Mouse (Mus musculus): ENCODE measurements at regions not wholly inside any gene's neighbourhood (a gene's known extent, or its start where the extent isn't known, plus 50 kb on each side); places are given as distances from the start of the nearest gene placed in this dataset.

DNA sequence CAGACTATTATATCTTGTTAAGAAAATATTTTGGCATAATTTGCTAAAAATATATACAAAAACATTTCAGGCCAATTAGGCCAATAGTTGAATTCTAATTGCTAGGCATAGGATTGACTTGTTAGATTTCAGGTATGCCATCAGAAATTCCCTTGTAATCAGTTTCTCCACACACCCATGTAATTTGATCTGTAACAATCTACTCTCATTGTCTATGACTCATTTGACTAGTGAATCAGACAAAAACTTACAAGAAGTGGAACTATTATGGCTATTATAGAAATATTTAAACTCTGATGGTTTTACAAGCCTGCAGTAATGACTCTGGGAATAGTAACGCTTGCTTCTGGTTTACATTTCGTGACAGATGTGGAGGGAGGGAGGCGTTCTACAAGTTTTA lies 338.9 kb upstream of the Ptbp2 start:
- DNase-seq (ENCODE audit: extremely low read depth, low read depth, low spot score): no peak
- no peaks in the 10 kb centered on the region for H3K79me2 ChIP-seq (ENCODE audit: control insufficient read depth, insufficient read depth, low read length)
- H3K36me3 ChIP-seq (ENCODE audit: control insufficient read depth, insufficient read depth, low read length): no peaks in the 10 kb centered on the region
- H3K4me3 ChIP-seq (ENCODE audit: insufficient read depth, low read depth, low read length): no peak overlapping the region
- 92% methylated on average over 3 of the region's 3 CpGs for WGBS
- no peak overlapping the region for H3K27ac ChIP-seq (replicated peaks; ENCODE audit: insufficient read depth, low read depth, low read length)
- no peaks in the 10 kb centered on the region for H3K4me1 ChIP-seq (ENCODE audit: control insufficient read depth, insufficient read depth, low read length)
- no peak for TF ChIP-seq CTCF (IDR thresholded peaks at IDR 0.05; ENCODE audit: low read depth, low read length)
- no peak for TF ChIP-seq POLR2A (IDR thresholded peaks at IDR 0.05; ENCODE audit: extremely low read depth, insufficient read depth, low read length)
- H3K9ac ChIP-seq (ENCODE audit: low read depth, low read length): no peak overlapping the region
- no peaks in the 10 kb centered on the region for H3K27me3 ChIP-seq (ENCODE audit: control insufficient read depth, insufficient read depth, low read length)

DNA sequence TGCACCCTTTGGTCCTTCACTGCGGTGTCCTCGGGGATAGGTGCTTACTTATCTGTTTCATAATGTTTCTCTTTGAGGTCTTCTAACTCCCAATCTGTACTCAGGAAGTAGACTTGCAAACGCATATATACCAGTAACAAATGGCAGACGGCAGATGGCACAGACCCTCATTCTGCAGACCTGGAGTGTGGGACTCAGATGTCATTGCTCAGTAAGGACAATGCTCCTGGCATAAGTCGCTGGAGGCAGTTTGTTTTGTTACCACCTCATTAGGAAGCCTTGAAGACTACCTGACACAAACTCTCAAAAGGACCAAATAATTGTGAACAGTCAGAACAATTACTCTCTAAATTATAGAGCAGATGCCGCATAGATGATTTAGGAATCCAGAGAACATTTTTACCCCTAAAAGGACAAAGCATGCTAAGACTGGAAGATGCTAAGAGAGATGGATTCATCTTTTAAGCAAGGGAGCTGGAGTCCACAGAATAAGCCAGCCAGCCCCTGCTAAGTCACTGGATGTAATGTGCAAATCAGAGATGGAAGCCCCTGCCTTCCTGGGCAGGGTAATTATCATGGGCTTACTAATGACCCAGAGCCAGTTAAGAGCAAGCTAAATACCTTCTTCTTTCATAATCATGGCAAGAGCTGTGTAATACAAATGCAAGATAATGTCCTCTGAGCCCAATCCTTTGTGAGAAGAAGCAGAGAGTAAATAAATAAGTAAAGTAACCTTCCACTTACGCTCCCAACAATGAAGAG lies 299.1 kb upstream of the Ptbp2 start:
- Histone ChIP-seq H3K4me3 (ENCODE audit: insufficient read depth, low read depth, low read length) (no peak overlapping the region), H3K27me3 (ENCODE audit: control insufficient read depth, insufficient read depth, low read length) (no peaks in the 10 kb centered on the region), H3K27ac (replicated peaks; ENCODE audit: insufficient read depth, low read depth, low read length) (no peak overlapping the region), H3K79me2 (ENCODE audit: control insufficient read depth, insufficient read depth, low read length) (no peaks in the 10 kb centered on the region), H3K9ac (ENCODE audit: low read depth, low read length) (no peak overlapping the region), H3K4me1 (ENCODE audit: control insufficient read depth, insufficient read depth, low read length) (no peaks in the 10 kb centered on the region), H3K36me3 (ENCODE audit: control insufficient read depth, insufficient read depth, low read length) (no peaks in the 10 kb centered on the region)
- TF ChIP-seq POLR2A (IDR thresholded peaks at IDR 0.05; ENCODE audit: extremely low read depth, insufficient read depth, low read length): no peak
- TF ChIP-seq CTCF (IDR thresholded peaks at IDR 0.05; ENCODE audit: low read depth, low read length): no peak
- WGBS: 84% methylated on average over 7 of the region's 7 CpGs
- no peak for DNase-seq (ENCODE audit: extremely low read depth, low read depth, low spot score)

DNA sequence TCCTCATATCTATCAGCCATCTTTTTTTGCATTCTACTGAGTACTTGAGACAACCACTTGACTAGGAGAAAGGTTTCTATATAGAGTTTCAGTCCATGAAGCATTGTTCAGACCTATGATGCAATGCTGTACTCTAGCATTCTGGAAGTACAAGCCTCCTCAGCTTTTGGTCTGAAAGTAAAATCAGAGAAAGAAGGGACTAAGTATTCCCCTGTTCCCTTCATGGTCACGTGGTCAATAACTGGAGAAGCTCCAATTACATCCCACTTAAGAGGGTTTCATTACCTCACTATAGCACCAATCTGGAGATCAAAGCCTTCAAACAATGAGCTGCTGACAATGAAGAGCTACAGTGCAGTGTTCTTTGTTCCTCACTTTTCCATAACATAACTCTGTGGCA lies 289.3 kb upstream of the Ptbp2 start:
- 33% methylated on average over 1 of the region's 1 CpGs for WGBS
- DNase-seq (ENCODE audit: extremely low read depth, low read depth, low spot score): no peak
- no peaks in the 10 kb centered on the region for H3K36me3 ChIP-seq (ENCODE audit: control insufficient read depth, insufficient read depth, low read length)
- H3K79me2 ChIP-seq (ENCODE audit: control insufficient read depth, insufficient read depth, low read length): no peaks in the 10 kb centered on the region
- H3K27ac ChIP-seq (replicated peaks; ENCODE audit: insufficient read depth, low read depth, low read length): no peak overlapping the region
- TF ChIP-seq CTCF (IDR thresholded peaks at IDR 0.05; ENCODE audit: low read depth, low read length): no peak
- no peak for TF ChIP-seq POLR2A (IDR thresholded peaks at IDR 0.05; ENCODE audit: extremely low read depth, insufficient read depth, low read length)
- H3K9ac ChIP-seq (ENCODE audit: low read depth, low read length): no peak overlapping the region
- no peaks in the 10 kb centered on the region for H3K27me3 ChIP-seq (ENCODE audit: control insufficient read depth, insufficient read depth, low read length)
- H3K4me3 ChIP-seq (ENCODE audit: insufficient read depth, low read depth, low read length): no peak overlapping the region
- no peaks in the 10 kb centered on the region for H3K4me1 ChIP-seq (ENCODE audit: control insufficient read depth, insufficient read depth, low read length)

DNA sequence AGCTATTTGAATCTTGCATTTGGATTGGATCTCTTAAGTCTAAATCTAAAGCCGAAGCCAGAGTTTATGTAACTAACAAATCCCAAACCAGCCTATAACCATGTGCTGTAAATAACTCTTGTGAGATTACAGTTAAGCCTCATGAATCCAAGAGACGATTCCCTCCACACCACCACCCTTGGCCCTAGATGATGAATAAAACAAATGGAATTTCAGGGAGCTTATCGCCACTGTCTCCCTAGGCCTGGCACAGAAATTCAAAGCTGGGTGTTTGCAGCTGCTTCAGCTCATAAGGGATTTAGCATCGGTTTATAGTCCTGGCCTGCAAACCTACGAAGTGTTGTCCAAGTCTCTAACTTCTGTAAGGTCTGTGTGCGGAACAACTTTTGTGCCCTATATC lies 281.4 kb upstream of the Ptbp2 start:
- WGBS: 91% methylated on average over 6 of the region's 6 CpGs
- TF ChIP-seq POLR2A (IDR thresholded peaks at IDR 0.05; ENCODE audit: extremely low read depth, insufficient read depth, low read length) (no peak), CTCF (IDR thresholded peaks at IDR 0.05; ENCODE audit: low read depth, low read length) (no peak)

DNA sequence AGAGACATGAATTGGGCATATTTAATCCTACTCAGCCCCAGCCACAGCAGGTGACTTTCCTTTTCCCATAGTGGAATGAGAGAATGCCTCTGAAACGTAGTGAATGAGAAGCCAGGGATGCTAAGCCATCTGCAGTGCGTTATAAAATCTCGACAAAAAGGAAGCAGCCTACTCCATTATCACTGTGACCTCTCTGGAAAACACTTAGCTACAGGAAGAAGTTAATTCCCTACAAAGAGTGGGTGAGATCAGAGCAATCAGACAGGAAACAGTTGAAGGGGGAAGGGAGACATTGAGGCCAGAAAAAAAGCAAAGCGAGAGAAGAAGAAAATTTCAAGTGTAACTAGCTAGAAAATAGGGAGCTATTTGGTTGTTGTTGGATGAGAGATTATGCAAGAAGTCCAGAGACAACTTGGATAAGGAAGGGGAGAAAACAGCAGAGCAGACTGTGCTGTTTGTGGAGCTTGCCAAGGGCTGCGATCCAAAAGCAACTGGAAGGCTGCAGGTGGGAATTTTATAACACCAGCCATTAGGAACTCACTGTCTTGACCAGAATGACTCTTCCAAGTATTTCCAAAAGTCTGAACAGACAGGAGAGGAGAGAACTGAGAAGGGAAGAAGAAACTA lies 280.7 kb upstream of the Ptbp2 start:
- H3K79me2 ChIP-seq (ENCODE audit: control insufficient read depth, insufficient read depth, low read length): no peaks in the 10 kb centered on the region
- DNase-seq (ENCODE audit: extremely low read depth, low read depth, low spot score): no peak
- TF ChIP-seq CTCF (IDR thresholded peaks at IDR 0.05; ENCODE audit: low read depth, low read length) (no peak), POLR2A (IDR thresholded peaks at IDR 0.05; ENCODE audit: extremely low read depth, insufficient read depth, low read length) (no peak)
- no peaks in the 10 kb centered on the region for H3K36me3 ChIP-seq (ENCODE audit: control insufficient read depth, insufficient read depth, low read length)
- H3K27me3 ChIP-seq (ENCODE audit: control insufficient read depth, insufficient read depth, low read length): no peaks in the 10 kb centered on the region
- no peak overlapping the region for H3K4me3 ChIP-seq (ENCODE audit: insufficient read depth, low read depth, low read length)
- H3K9ac ChIP-seq (ENCODE audit: low read depth, low read length): no peak overlapping the region
- no peak overlapping the region for H3K27ac ChIP-seq (replicated peaks; ENCODE audit: insufficient read depth, low read depth, low read length)
- WGBS: 64% methylated on average over 5 of the region's 5 CpGs
- H3K4me1 ChIP-seq (ENCODE audit: control insufficient read depth, insufficient read depth, low read length): no peaks in the 10 kb centered on the region

More for the DNA sequence above, 281.4 kb upstream of the Ptbp2 start:
- Histone ChIP-seq H3K79me2 (ENCODE audit: control insufficient read depth, insufficient read depth, low read length) (no peaks in the 10 kb centered on the region), H3K4me3 (ENCODE audit: insufficient read depth, low read depth, low read length) (no peak overlapping the region), H3K36me3 (ENCODE audit: control insufficient read depth, insufficient read depth, low read length) (no peaks in the 10 kb centered on the region), H3K4me1 (ENCODE audit: control insufficient read depth, insufficient read depth, low read length) (no peaks in the 10 kb centered on the region), H3K27me3 (ENCODE audit: control insufficient read depth, insufficient read depth, low read length) (no peaks in the 10 kb centered on the region), H3K27ac (replicated peaks; ENCODE audit: insufficient read depth, low read depth, low read length) (no peak overlapping the region), H3K9ac (ENCODE audit: low read depth, low read length) (no peak overlapping the region)
- DNase-seq (ENCODE audit: extremely low read depth, low read depth, low spot score): no peak

- Histone ChIP-seq H3K27ac (replicated peaks; ENCODE audit: insufficient read depth, low read depth, low read length) (no peak overlapping the region), H3K9ac (ENCODE audit: low read depth, low read length) (no peak overlapping the region), H3K27me3 (ENCODE audit: control insufficient read depth, insufficient read depth, low read length) (no peaks in the 10 kb centered on the region), H3K4me1 (ENCODE audit: control insufficient read depth, insufficient read depth, low read length) (no peaks in the 10 kb centered on the region), H3K4me3 (ENCODE audit: insufficient read depth, low read depth, low read length) (no peak overlapping the region), H3K36me3 (ENCODE audit: control insufficient read depth, insufficient read depth, low read length) (no peaks in the 10 kb centered on the region), H3K79me2 (ENCODE audit: control insufficient read depth, insufficient read depth, low read length) (no peaks in the 10 kb centered on the region)
- 91% methylated on average over 5 of the region's 5 CpGs for WGBS
- no peak for DNase-seq (ENCODE audit: extremely low read depth, low read depth, low spot score)
- TF ChIP-seq POLR2A (IDR thresholded peaks at IDR 0.05; ENCODE audit: extremely low read depth, insufficient read depth, low read length) (no peak), CTCF (IDR thresholded peaks at IDR 0.05; ENCODE audit: low read depth, low read length) (no peak)
Observed at GRCm38 (mm10) chr3:120062264-120062663, 278.0 kb upstream of the Ptbp2 start.

Data from liver, adult 2 months (tissue).